Mouse (Mus musculus) frontal cortex, postnatal 14 days (tissue): ENCODE measurements around the gene Ubr4.

Source experiments
- DNase-seq, 2 experiments: peaks; one replicate each; pipeline ENCODE4 v3.0.0; 2022; ENCODE audit warnings: low spot score in 2 of 2

The Ubr4 gene

GRCm38 (mm10) chr4:139430891-139431290 is 78.5 kb downstream of the Ubr4 start:
- DNase-seq = no peak

- no peak for DNase-seq
These were observed 80.8 kb downstream of the Ubr4 start for GRCm38 (mm10) chr4:139432966-139433765.

DNA sequence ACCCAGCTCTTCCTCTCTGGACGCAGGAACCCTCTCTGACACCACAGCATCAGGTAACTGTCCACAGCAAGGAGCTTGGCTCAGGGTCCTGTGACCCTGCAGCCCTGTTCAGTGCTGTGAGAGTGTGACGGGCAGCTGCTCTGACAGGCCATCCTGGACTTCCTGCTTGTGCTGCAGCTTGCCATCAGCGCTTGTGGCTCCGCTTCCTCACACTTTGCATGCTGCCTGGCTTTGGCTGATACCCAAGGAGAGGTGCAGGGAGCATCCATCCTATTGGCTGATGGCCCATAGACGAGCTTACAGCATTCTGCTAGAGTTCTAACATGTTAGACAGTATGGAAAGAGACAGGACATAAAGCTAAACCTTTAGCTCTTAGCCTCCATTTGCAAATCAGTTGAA is 88.8 kb downstream of the Ubr4 start:
- DNase-seq = no peak

GRCm38 (mm10) chr4:139441806-139442205 is 89.4 kb downstream of the Ubr4 start:
- DNase-seq = no peak

- no peak for DNase-seq
These were observed 90.3 kb downstream of the Ubr4 start for GRCm38 (mm10) chr4:139442391-139443355.

DNA sequence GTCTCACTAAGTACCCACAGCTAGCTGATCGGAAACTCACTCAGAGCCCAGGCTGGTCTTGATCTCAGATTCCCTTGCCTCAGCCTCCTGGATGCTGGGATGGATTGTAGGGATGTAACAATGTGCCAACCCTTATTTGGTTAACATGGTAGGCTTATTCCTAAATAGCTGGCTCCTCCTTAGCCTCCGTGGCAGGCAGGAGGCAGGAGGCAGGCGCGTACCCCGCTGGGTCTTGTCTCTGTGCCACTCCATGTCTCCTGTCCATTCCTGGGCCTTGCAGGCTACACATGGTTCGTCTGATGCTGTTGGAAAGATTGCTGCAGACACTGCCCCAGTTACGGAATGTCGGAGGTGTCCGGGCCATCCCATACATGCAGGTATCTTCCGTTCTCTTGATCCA is 91.9 kb downstream of the Ubr4 start:
- DNase-seq = no peak

- DNase-seq = no peak
These were observed 93.8 kb downstream of the Ubr4 start for GRCm38 (mm10) chr4:139446176-139446575.

- DNase-seq = no peak
These were observed 94.6 kb downstream of the Ubr4 start for GRCm38 (mm10) chr4:139446731-139447675.

- no peak for DNase-seq
These were observed 100.7 kb downstream of the Ubr4 start for GRCm38 (mm10) chr4:139452944-139453700.

DNA sequence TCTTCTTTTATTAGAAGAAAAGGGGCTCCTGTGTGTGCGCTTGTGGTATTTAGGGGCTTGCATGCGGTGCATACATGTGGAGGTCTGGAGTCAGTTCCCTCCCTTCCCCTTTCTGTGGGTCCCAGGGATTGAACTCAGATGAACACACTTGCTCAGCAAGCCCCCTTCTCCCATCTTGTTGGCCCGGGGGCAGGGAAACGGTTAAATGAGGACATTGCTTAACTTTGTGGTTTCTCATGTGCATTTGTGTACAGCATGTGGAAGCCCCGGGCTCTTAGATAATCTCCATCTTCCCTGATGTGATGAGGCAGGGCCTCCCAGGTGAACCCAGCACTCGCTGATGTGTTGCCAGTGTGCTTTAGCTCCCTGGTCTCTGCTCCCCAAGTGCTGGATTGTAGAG is 101.9 kb downstream of the Ubr4 start:
- DNase-seq = no peak

DNA sequence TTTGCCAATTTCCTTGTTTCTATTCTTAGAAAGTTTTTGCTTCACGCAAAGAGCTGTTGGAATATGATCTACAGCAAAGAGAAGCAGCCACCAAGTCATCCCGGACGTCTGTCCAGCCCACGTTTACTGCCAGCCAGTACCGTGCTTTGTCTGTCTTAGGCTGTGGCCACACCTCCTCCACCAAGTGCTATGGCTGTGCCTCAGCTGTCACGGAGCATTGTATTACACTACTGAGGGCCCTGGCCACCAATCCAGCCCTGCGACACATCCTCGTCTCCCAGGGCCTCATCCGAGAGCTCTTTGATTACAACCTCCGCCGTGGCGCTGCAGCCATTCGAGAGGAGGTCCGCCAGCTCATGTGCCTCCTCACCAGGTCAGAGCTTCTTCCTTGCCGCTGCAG is 107.6 kb downstream of the Ubr4 start:
- no peak for DNase-seq

GRCm38 (mm10) chr4:139464163-139464562 is 111.8 kb downstream of the Ubr4 start:
- DNase-seq = no peak

GRCm38 (mm10) chr4:139466541-139466940 is 114.1 kb downstream of the Ubr4 start:
- DNase-seq = no peak

DNA sequence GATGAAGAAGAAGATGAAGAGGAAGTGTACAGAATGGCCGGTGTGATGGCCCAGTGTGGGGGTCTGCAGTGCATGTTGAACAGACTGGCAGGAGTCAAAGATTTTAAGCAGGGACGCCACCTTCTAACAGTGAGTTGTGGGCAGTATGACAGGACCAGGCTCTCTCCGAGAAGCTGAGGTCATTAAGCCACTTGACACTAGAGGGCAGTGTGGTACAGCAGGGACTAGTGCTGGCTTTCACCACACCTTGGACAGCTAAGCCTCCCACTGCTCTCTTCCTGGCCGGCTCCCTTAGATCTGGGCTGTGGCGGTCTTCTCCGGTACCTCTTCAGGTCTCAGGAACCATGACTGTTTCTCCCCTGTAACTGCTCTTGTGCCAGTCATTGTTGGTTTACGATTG is 117.8 kb downstream of the Ubr4 start:
- DNase-seq = peak; percentile 51 to 73

DNA sequence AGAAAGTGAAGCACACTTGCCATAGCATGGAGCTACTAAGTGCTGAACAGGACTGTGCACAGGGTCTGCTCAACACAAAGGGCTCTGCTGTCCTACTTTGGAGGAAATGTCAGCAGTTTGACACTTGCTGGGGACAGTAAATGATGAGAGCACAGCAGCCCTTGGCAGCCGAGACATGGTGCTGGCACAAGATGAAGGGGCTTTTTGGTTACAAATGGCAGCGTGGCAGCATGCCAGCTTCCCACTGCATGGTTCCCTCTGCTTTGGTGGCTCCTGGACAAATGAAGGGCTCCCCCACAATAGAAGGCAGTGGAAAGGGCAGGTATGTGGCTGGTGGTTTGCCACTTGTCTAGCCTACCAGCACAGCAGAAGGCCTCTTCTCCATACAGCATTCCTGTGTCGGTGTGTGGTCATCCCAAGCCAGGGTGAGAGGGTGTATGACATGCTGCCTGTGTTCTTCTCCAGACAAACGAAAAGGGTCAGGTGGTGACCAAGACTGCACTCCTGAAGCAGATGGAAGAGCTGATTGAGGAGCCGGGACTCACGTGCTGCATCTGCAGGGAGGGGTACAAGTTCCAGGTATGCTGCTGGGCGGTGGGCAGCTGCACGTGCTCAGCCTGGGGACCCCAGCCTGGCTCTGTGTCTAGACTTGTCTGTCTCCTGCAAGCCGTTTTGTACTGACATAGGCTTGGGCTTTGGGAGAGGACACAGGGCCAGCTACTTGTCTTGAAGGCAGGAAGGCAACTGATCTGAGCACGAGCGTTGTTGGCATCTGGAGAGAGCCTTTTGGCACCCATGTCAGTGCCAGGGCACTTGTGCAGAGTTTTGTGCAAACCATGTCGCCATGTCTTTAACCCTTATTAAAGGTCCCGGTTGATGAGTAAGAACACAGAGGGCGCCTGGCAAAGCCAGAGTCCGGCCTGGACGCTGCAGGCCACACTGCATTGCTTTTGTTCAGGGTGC is 124.5 kb downstream of the Ubr4 start:
- peak; percentile 31 to 58 for DNase-seq

DNA sequence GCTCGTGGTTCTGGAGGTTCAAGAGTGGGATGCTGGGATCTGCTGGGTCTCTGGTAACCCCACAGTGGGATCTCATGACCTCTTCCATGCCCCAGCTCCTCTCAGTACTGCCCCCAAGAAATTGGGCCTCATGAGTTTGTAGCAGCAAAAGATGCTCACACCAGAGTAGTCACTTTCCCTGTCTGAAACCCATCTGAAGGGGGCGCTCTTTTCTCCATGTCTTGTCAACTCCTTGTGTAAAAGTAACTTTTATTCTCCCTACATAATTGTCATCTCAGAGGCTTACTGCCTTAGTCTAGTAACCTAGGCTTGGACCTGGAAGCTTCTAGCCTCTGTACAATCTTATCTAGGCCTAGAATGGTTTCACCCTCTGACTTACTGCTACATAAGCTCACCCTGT is 125.6 kb downstream of the Ubr4 start:
- no peak for DNase-seq

GRCm38 (mm10) chr4:139479176-139479575 is 126.8 kb downstream of the Ubr4 start:
- peak in 1 of 2 experiments; percentile 38 for DNase-seq

- DNase-seq = no peak
These were observed 129.0 kb downstream of the Ubr4 start for GRCm38 (mm10) chr4:139481400-139481799.

- DNase-seq = no peak
These were observed 131.2 kb downstream of the Ubr4 start for GRCm38 (mm10) chr4:139483461-139484105.
